Mouse (Mus musculus): ENCODE measurements around the gene Nodal. TPM values are rescaled to one million over a fixed set of nuclear protein-coding genes. Genes with fewer than 3 reads are reported as not detected.
"Not testable (repeated sequence)": the region's sequence is repeated elsewhere in the genome, so short reads cannot be mapped to it uniquely, and the experiment has no call there.

The Nodal gene
- total RNA-seq, 2 experiments from 2014 or later: 0.14 TPM; not detected in 1

- no peak for DNase-seq (ENCODE audit: low spot score in 2 of 2)
These were observed 10.2 kb downstream of the Nodal start for GRCm38 (mm10) chr10:61427951-61428350.

GRCm38 (mm10) chr10:61428416-61428815, 10.6 kb downstream of the Nodal start:
- DNase-seq (ENCODE audit: low spot score in 2 of 2): no peak

- DNase-seq (ENCODE audit: low spot score in 2 of 2): no peak
These were observed 11.3 kb downstream of the Nodal start for GRCm38 (mm10) chr10:61429043-61429442.

- DNase-seq (ENCODE audit: low spot score in 2 of 2): no peak
These were observed 13.6 kb downstream of the Nodal start for GRCm38 (mm10) chr10:61431375-61431774.

DNA sequence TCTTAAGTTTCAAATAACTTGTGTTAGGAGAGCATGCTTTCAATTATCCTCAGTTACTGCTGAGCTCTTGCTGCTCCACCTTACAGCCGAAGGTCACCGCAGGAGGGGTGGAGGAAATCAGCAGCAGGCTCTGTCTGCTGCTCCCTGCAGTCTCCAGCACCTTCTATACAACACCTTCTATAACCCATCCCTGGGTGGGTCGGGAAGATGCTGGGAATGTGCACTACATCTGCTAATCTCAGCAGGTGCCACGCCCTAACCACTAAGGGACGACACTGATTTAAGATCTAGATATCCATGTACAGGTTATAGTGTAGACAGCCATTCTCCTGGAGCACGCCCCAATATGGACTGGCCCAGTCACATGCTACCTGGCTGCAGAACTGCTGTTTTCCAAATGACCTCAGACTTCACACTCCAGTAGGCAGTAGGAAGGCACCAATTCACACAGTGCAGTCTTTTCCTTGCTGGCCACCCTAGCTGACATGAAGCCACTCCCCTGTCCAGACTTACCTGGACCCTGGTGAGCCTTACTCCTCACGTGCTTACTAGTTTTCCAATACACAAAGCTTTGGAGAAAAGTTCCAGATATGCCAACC, 22.5 kb downstream of the Nodal start:
- no peak for DNase-seq (ENCODE audit: low spot score in 2 of 2)

GRCm38 (mm10) chr10:61443456-61443855, 25.7 kb downstream of the Nodal start:
- no peak for DNase-seq (ENCODE audit: low spot score in 2 of 2)

DNA sequence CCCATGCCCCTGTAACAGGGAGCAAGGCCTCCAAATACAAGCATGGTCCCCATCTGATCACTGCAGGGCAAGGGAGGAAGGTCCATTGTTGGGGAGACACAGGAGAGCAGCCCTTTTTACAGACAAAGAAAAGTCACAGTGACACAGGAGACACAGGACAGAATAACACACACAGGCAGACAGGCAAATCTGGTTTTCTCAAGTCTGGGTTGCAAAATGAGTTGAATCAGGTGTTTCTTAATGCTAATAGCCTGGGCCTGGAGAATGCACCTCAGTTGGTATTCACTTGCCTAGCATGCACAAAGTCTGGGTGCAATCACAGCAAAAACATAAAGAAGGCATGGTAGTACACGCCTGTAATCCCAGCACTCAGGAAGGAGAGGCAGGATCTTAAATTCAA, 26.1 kb downstream of the Nodal start:
- DNase-seq (ENCODE audit: low spot score in 2 of 2): no peak

- no peak for DNase-seq (ENCODE audit: low spot score in 2 of 2)
These were observed 27.2 kb downstream of the Nodal start for GRCm38 (mm10) chr10:61445016-61445415.

GRCm38 (mm10) chr10:61447581-61448353, 30.0 kb downstream of the Nodal start:
- DNase-seq (ENCODE audit: low spot score in 2 of 2): no peak

GRCm38 (mm10) chr10:61448834-61449233, 31.1 kb downstream of the Nodal start:
- no peak for DNase-seq (ENCODE audit: low spot score in 2 of 2)

DNA sequence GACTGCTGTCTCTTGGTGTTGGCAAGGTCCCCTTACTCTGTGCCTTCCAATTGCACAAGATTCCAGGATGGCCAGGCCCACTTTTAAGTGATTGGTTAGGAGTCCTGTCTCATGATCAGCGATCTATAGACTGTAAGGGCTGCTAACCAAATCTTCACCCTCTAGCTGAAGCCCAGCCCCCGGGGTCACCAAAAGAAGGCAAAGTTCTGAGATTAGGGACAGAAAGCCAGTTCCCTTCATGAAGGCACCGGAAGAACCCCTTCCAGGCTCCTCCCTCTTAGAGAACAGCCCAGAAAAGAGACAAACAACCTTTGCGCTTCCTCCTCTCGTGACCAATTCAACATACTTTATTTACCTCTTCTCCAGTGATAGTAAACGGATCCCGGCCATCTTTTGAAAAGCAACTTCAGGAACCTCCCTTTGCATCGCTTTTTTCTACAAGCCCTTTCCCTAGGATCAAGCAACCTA, 33.7 kb downstream of the Nodal start:
- peak in 1 of 2 experiments; percentile 35 for DNase-seq (ENCODE audit: low spot score in 2 of 2)

GRCm38 (mm10) chr10:61451931-61452617, 34.3 kb downstream of the Nodal start:
- DNase-seq (ENCODE audit: low spot score in 2 of 2): peak in 1 of 2 experiments; percentile 36

GRCm38 (mm10) chr10:61452645-61453044, 34.9 kb downstream of the Nodal start, which contains the start of gene Eif4ebp2:
Eif4ebp2 (minus strand) TSS chr10:61452661.
- peak; percentile 94 to 96 for DNase-seq (ENCODE audit: low spot score in 2 of 2)

- not testable (repeated sequence) for DNase-seq (ENCODE audit: low spot score in 2 of 2)
These were observed 35.4 kb downstream of the Nodal start for GRCm38 (mm10) chr10:61453171-61453570.

GRCm38 (mm10) chr10:61457182-61457581, 39.4 kb downstream of the Nodal start:
- DNase-seq (ENCODE audit: low spot score in 2 of 2): no peak

DNA sequence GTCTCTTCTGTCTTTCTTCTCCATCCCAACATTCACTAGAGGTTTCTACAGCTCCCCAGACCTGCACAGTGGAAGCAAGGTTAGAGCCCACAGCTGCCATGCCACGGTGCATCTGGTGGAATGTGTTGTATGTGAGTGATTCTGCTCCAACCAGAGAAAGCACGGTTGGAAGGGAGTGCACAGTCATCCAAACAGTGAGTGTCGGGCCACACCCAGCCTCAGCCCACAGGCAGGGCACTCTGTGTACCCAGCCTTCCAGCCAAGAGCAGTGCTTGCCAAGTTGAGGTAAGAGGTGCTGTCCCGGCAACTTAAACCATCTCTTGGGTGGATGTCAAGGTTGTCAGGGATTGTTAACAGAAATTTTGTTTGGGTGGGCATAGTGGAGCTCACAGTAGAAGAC, 47.2 kb downstream of the Nodal start:
- DNase-seq (ENCODE audit: low spot score in 2 of 2): no peak

DNA sequence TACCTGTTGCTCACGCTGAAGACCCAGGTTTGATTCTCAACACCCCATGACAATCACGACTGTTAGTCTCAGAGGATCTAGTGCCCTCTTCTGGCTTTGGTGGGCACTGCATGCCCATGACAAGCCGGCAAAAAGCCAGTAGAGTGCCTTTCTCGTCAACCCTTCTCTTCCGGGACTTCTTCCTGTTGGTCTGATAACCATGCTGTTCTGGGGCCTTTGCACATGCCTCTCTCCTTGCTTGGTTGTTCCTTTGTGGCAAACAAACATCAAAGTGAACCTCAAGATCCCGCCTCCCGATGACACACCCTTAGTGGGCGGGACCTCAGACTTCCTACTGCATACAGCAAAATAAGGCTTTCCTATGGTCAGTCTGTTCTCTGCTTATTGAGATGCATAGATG, 48.5 kb downstream of the Nodal start:
- no peak for DNase-seq (ENCODE audit: low spot score in 2 of 2)

- DNase-seq (ENCODE audit: low spot score in 2 of 2): no peak
These were observed 49.1 kb downstream of the Nodal start for GRCm38 (mm10) chr10:61466873-61467272.

GRCm38 (mm10) chr10:61468900-61469299, 51.1 kb downstream of the Nodal start:
- no peak for DNase-seq (ENCODE audit: low spot score in 2 of 2)

GRCm38 (mm10) chr10:61473640-61474039, 55.9 kb downstream of the Nodal start:
- no peak for DNase-seq (ENCODE audit: low spot score in 2 of 2)

DNA sequence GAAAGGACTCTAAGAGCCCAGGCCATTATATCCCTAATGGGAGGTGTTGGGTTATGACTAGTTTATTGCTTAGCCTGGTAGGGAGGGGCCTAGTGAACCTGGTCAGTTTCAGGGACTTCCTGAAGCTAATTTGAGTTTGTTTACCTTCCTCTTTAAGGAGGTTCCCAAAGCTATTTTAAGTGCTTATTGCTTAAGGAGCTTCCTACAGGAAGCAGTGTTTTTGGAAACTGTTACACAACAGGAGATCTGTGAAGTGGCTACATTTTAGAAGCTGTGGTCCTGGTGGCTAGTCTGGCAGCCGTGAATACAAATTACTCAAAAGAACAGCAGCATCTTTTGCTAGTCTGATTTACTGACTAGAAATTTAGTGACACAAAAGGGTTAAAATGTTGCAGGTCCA, 56.6 kb downstream of the Nodal start:
- DNase-seq (ENCODE audit: low spot score in 2 of 2): no peak
